Mouse (Mus musculus) CH12.LX (cell line): Measurements from ENCODE around the gene Zmynd19. TPM values are rescaled to one million over a fixed set of nuclear protein-coding genes. Genes with fewer than 3 reads are reported as not detected.
A peak's percentile ranks its signal among the peaks of the same experiment; 100 is the strongest.
"Not testable (repeated sequence)": the region's sequence is repeated elsewhere in the genome, so short reads cannot be mapped to it uniquely, and the experiment has no call there.

ENCODE experiments used
- DNase-seq: peaks from one replicate; pipeline ENCODE4 v3.0.0-alpha.2; 2013; ENCODE audit errors: extremely low read depth
- H3K27ac ChIP-seq: 2 replicates; pipeline ENCODE4 v1.5.1; 2012; ENCODE audit warnings: low read depth, mild to moderate bottlenecking, control low read depth, moderate library complexity; ENCODE audit not compliant: insufficient read depth
- H3K27me3 ChIP-seq: replicated peaks from 2 replicates; pipeline ENCODE3; 2012; ENCODE audit warnings: inconsistent platforms
- H3K36me3 ChIP-seq, 2 experiments: replicated peaks in 1 of 2; 2 replicates each; pipeline versions ENCODE3 to v1.6.1; 2012; ENCODE audit warnings: inconsistent platforms in 1 of 2, low read length in 1 of 2, mild to moderate bottlenecking in 1 of 2, mixed read lengths in 1 of 2, moderate library complexity in 1 of 2; ENCODE audit not compliant: control insufficient read depth in 1 of 2, insufficient read depth in 1 of 2
- H3K4me1 ChIP-seq, 2 experiments: 2 replicates each; pipeline ENCODE4 v1.6.1; 2012; ENCODE audit warnings: inconsistent platforms in 1 of 2, moderate library complexity in 1 of 2; ENCODE audit not compliant: insufficient read depth in 2 of 2, control insufficient read depth in 1 of 2
- H3K4me2 ChIP-seq: 2 replicates; pipeline ENCODE4 v1.6.1; 2012; ENCODE audit warnings: low read depth, mild to moderate bottlenecking, control low read depth; ENCODE audit not compliant: poor library complexity, insufficient read depth, severe bottlenecking
- H3K4me3 ChIP-seq, 3 experiments: fragments of 150-350 bp in 1 of 3; sonication (generic) in 1 of 3; replicated peaks in 1 of 3; 2 replicates each; pipeline versions ENCODE3 to v1.5.1; 2011 to 2012; ENCODE audit warnings: low read depth in 2 of 3, low read length in 2 of 3, mild to moderate bottlenecking in 2 of 3, moderate library complexity in 2 of 3, control low read depth in 1 of 3, improper control_type of control experiment in 1 of 3, inconsistent platforms in 1 of 3, mixed read lengths in 1 of 3; ENCODE audit not compliant: poor library complexity in 1 of 3
- H3K79me2 ChIP-seq: replicated peaks from 2 replicates; pipeline ENCODE4 v1.6.1; 2012; ENCODE audit warnings: mild to moderate bottlenecking, moderate library complexity; ENCODE audit not compliant: control insufficient read depth, poor library complexity, insufficient read depth, severe bottlenecking; ENCODE audit errors: extremely low read depth
- H3K9ac ChIP-seq: 2 replicates; pipeline ENCODE4 v1.6.1; 2012; ENCODE audit warnings: low read depth, mild to moderate bottlenecking, control low read depth, moderate library complexity; ENCODE audit not compliant: insufficient read depth
- H3K9me3 ChIP-seq: replicated peaks from 2 replicates; pipeline ENCODE3; 2012; ENCODE audit warnings: low read length, inconsistent platforms, mixed read lengths
- CTCF ChIP-seq, 2 experiments: IDR thresholded peaks in 1 of 2; conservative IDR thresholded peaks in 1 of 2; 2 replicates each; pipeline ENCODE4 v1.5.1; 2011 to 2012; ENCODE audit warnings: low read depth in 2 of 2, low read length in 2 of 2, improper control_type of control experiment in 1 of 2, inconsistent platforms in 1 of 2, mild to moderate bottlenecking in 1 of 2, moderate library complexity in 1 of 2
- ELF1 ChIP-seq: IDR thresholded peaks from 2 replicates; pipeline ENCODE4 v1.6.1; 2014; ENCODE audit warnings: low read depth, mild to moderate bottlenecking, inconsistent platforms, low read length, improper control_type of control experiment
- EP300 ChIP-seq: IDR thresholded peaks from 2 replicates; pipeline ENCODE4 v1.6.1; 2011; ENCODE audit warnings: low read length, improper control_type of control experiment
- GABPA ChIP-seq: IDR thresholded peaks from 2 replicates; pipeline ENCODE4 v1.6.1; 2012; ENCODE audit warnings: low read depth, low read length, improper control_type of control experiment, inconsistent platforms; ENCODE audit not compliant: insufficient replicate concordance
- HCFC1 ChIP-seq: IDR thresholded peaks from 2 replicates; pipeline ENCODE4 v1.6.1; 2012; ENCODE audit warnings: low read depth, mild to moderate bottlenecking, inconsistent platforms, low read length, improper control_type of control experiment
- KAT2A ChIP-seq: IDR thresholded peaks from 2 replicates; pipeline ENCODE4 v1.6.1; 2012; ENCODE audit warnings: low read length, improper control_type of control experiment, inconsistent platforms; ENCODE audit not compliant: insufficient replicate concordance
- MAFK ChIP-seq: IDR thresholded peaks from 2 replicates; pipeline ENCODE4 v1.6.1; 2011; ENCODE audit warnings: low read length, improper control_type of control experiment; ENCODE audit not compliant: insufficient replicate concordance
- MEF2A ChIP-seq: IDR thresholded peaks from 2 replicates; pipeline ENCODE4 v1.6.1; 2014; ENCODE audit warnings: low read depth, mild to moderate bottlenecking, inconsistent platforms, low read length, improper control_type of control experiment, borderline replicate concordance
- MXI1 ChIP-seq: IDR thresholded peaks from 2 replicates; pipeline ENCODE4 v1.6.1; 2011; ENCODE audit warnings: mild to moderate bottlenecking, low read depth, low read length, improper control_type of control experiment
- MYC ChIP-seq: IDR thresholded peaks from 2 replicates; pipeline ENCODE4 v1.6.1; 2011; ENCODE audit warnings: low read depth, mild to moderate bottlenecking, improper control_type of control experiment, low read length
- RAD21 ChIP-seq: IDR thresholded peaks from 2 replicates; pipeline ENCODE4 v1.6.1; 2011; ENCODE audit warnings: low read depth, mild to moderate bottlenecking, low read length, improper control_type of control experiment, moderate library complexity
- SIN3A ChIP-seq: IDR thresholded peaks from 2 replicates; pipeline ENCODE4 v1.6.1; 2012; ENCODE audit warnings: low read length, improper control_type of control experiment, inconsistent platforms
- SMC3 ChIP-seq: IDR thresholded peaks from 2 replicates; pipeline ENCODE4 v1.6.1; 2011; ENCODE audit warnings: low read depth, low read length, improper control_type of control experiment
- UBTF ChIP-seq: IDR thresholded peaks from 2 replicates; pipeline ENCODE4 v1.6.1; 2012; ENCODE audit warnings: low read depth, mild to moderate bottlenecking, inconsistent platforms, low read length, improper control_type of control experiment, moderate library complexity
- ZKSCAN1 ChIP-seq: IDR thresholded peaks from 2 replicates; pipeline ENCODE4 v1.6.1; 2012; ENCODE audit warnings: low read depth, inconsistent platforms, low read length, improper control_type of control experiment, borderline replicate concordance
- dilution Hi-C: fragments of 300-500 bp; cut with MboI; formaldehyde crosslinking; loops from 2 replicates; pipeline ENCODE4 v1.14.3; 2020; ENCODE audit warnings: low sequenced_read_pairs; ENCODE audit not compliant: extremely low pct_unique_long_range_greater_than_20kb, extremely low pct_ligation_motif_present
- in situ Hi-C: fragments of 300-500 bp; cut with MboI; formaldehyde crosslinking; loops from 3 replicates; pipeline ENCODE4 v1.14.3; 2019; ENCODE audit warnings: low sequenced_read_pairs, low pct_ligation_motif_present, low pct_unique_long_range_greater_than_20kb, mixed read lengths
- polyA plus RNA-seq: library from polyadenylated mRNA; unstranded; fragments of >175 nt; gene quantifications from 2 replicates; pipeline ENCODE4 v1.2.1, GENCODE M21; 2012; ENCODE audit warnings: low read depth; ENCODE audit not compliant: insufficient read length
- total RNA-seq, 2 experiments: library from RNA; depleted of rRNA; stranded (reverse); fragments of 300-350 nt in 1 of 2; fragments of >200 nt in 1 of 2; gene quantifications; 2 replicates each; pipeline ENCODE4 v1.2.3; 2012 to 2014

The Zmynd19 gene
- total and polyA plus RNA-seq, 3 experiments, result 40.9 to 70.2 (median 41.6) TPM

DNA sequence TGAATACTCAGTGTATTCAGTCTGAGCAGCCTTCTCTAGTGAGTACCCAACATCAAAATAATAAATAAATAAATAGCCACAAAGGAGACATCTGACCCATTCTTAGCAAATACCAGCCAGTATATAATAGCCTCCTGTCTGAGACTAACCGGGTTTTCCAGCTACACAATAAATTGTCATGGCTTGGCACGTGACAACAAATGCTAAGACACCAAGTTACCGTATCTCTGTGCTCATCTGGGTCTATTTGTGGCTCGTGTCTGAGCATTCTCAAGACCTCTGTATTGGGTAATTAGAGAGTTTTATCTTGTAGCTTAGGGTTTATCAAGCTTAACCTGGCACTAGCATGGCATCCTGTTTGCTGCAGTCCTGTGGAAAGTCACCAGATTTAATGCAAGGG lies 7.5 kb upstream of the Zmynd19 start:
- dilution Hi-C loops, result no loop called here

GRCm38 (mm10) chr2:24944304-24944703 lies 5.3 kb upstream of the Zmynd19 start:
- dilution Hi-C loops, H3K9ac ChIP-seq, H3K79me2 ChIP-seq, H3K4me1 ChIP-seq, H3K4me2 ChIP-seq, H3K27ac ChIP-seq, H3K36me3 ChIP-seq, H3K4me3 ChIP-seq, in situ Hi-C loops, H3K9me3 ChIP-seq: not testable (repeated sequence)
- TF ChIP-seq RAD21 (peak; percentile 52), SMC3 (peak; percentile 26; the same call in 1 of the 2 replicates), CTCF (conservative IDR thresholded peaks at IDR 0.05 in 1 of 2, IDR thresholded peaks at IDR 0.05 in 1 of 2; ENCODE audit: low read depth in 2 of 2, low read length in 2 of 2) (peak in 1 of 2 experiments; percentile 63; a peak in 2 of 4 replicates)
- peaks cover 11% of the 10 kb centered on the region for H3K27me3 ChIP-seq
- DNase-seq, result peak; percentile 53

More for the DNA sequence above, 7.5 kb upstream of the Zmynd19 start:
- H3K9me3 ChIP-seq, result no peaks in the 10 kb centered on the region
- H3K4me1 ChIP-seq, result no peaks in the 10 kb centered on the region
- in situ Hi-C loops, result no loop called here
- no peak for DNase-seq
- peaks cover 16% of the 10 kb centered on the region for H3K27me3 ChIP-seq
- no peak overlapping the region for H3K9ac ChIP-seq
- H3K79me2 ChIP-seq, result no peaks in the 10 kb centered on the region
- H3K4me3 ChIP-seq, result no peak overlapping the region
- H3K27ac ChIP-seq, result no peak overlapping the region
- TF ChIP-seq KAT2A, result no peak
- TF ChIP-seq EP300, result no peak
- TF ChIP-seq MAFK, result no peak
- TF ChIP-seq MYC, result no peak
- TF ChIP-seq GABPA, result no peak
- TF ChIP-seq HCFC1, result no peak
- TF ChIP-seq MEF2A, result no peak
- TF ChIP-seq MXI1, result no peak
- TF ChIP-seq ZKSCAN1, result no peak
- no peak for TF ChIP-seq SIN3A
- no peaks in the 10 kb centered on the region for H3K36me3 ChIP-seq
- H3K4me2 ChIP-seq, result no peak overlapping the region

GRCm38 (mm10) chr2:24950189-24950535 lies 570 bp downstream of the Zmynd19 start:
- in situ Hi-C loops (no loop called here), dilution Hi-C loops (no loop called here)
- TF ChIP-seq ELF1 (no peak), SIN3A (peak; percentile 1; the same call in 1 of the 2 replicates), UBTF (peak; percentile 61; the same call in 1 of the 2 replicates)
- H3K36me3 ChIP-seq, result peaks cover 27 to 36% of the 10 kb centered on the region in 2 experiments
- peak overlapping the region; percentile 73 for H3K4me2 ChIP-seq
- DNase-seq, result no peak
- H3K4me3 ChIP-seq, result peak overlapping the region; percentile 57 to 97 (median 85)
- peaks cover 4 to 42% of the 10 kb centered on the region in 2 experiments; a peak in 3 of 4 replicates for H3K4me1 ChIP-seq
- H3K9ac ChIP-seq, result peak overlapping the region; percentile 91
- peaks cover 22% of the 10 kb centered on the region for H3K79me2 ChIP-seq
- no peaks in the 10 kb centered on the region for H3K9me3 ChIP-seq
- H3K27ac ChIP-seq, result no peak overlapping the region
- peaks cover 5% of the 10 kb centered on the region for H3K27me3 ChIP-seq
